Comparison of ENCODE assay signal across 8 mouse cellular contexts in genomic region chr7:130546791-130547484, GRCm38 (mm10). TPM values are rescaled to one million over a fixed set of nuclear protein-coding genes. Genes with fewer than 3 reads are reported as not detected.
DNase-seq lines count a peak whose midpoint lies in the region; ATAC-seq and TF ChIP-seq lines count a peak whose summit lies in the region.

No protein-coding gene starts in this region.

- H3K27ac ChIP-seq in bone marrow, adult 2 months (ENCODE audit: control insufficient read depth, insufficient read depth, low read depth, low read length, poor library complexity) = peak overlapping the region; percentile 98
- peak overlapping the region; percentile 99 for H3K27ac ChIP-seq in embryonic facial prominence, embryonic 15.5 days (replicated peaks)
- peak overlapping the region; percentile 99 for H3K27ac ChIP-seq in limb, embryonic 14.5 days (replicated peaks; ENCODE audit: low read depth, low read length)
- peak overlapping the region; percentile 91 for H3K27ac ChIP-seq in midbrain, postnatal 0 days (ENCODE audit: low read depth, low read length)

- peak; percentile 95 for DNase-seq in 416B (ENCODE audit: low read depth)
- peak; percentile 91 for DNase-seq in heart, adult 8-10 months (ENCODE audit: low spot score)
- peak; percentile 92 for DNase-seq in kidney, adult 9 months
- DNase-seq in limb, embryonic 14.5 days (ENCODE audit: low spot score) = peak; percentile 89
- DNase-seq in midbrain, postnatal 0 days (ENCODE audit: low spot score) = peak; percentile 94
- peak; percentile 87 to 93 for DNase-seq in spleen, postnatal 14 days (ENCODE audit: low spot score in 2 of 2)

- H3K4me1 ChIP-seq in bone marrow, adult 2 months (ENCODE audit: control insufficient read depth, insufficient read depth, low read length) = no peaks in the 10 kb centered on the region; the same call in 1 of the 2 replicates
- H3K4me1 ChIP-seq in embryonic facial prominence, embryonic 15.5 days = peaks cover 21% of the 10 kb centered on the region
- peaks cover 8% of the 10 kb centered on the region; the same call in 1 of the 2 replicates for H3K4me1 ChIP-seq in limb, embryonic 14.5 days (ENCODE audit: control insufficient read depth, insufficient read depth, low read length)
- peaks cover 5% of the 10 kb centered on the region; the same call in 1 of the 2 replicates for H3K4me1 ChIP-seq in midbrain, postnatal 0 days (ENCODE audit: insufficient read depth, low read length)

- WGBS in bone marrow, adult 2 months = under 1% methylated on average over 83 of the region's 84 CpGs
- WGBS in embryonic facial prominence, embryonic 15.5 days = under 1% methylated on average over 84 of the region's 84 CpGs
- WGBS in limb, embryonic 14.5 days = 2% methylated on average over 73 of the region's 84 CpGs
- WGBS in midbrain, postnatal 0 days = under 1% methylated on average over 70 of the region's 84 CpGs

- H3K4me3 ChIP-seq in bone marrow, adult 2 months (replicated peaks; ENCODE audit: control insufficient read depth, low read depth, low read length) = peak overlapping the region; percentile 97
- H3K4me3 ChIP-seq in embryonic facial prominence, embryonic 15.5 days (replicated peaks) = peak overlapping the region; percentile 98
- H3K4me3 ChIP-seq in limb, embryonic 14.5 days (replicated peaks; ENCODE audit: low read length) = peak overlapping the region; percentile 88
- peak overlapping the region; percentile 89 for H3K4me3 ChIP-seq in midbrain, postnatal 0 days (ENCODE audit: low read depth, low read length)

- peaks cover 32% of the 10 kb centered on the region for H3K36me3 ChIP-seq in embryonic facial prominence, embryonic 15.5 days
- H3K36me3 ChIP-seq in limb, embryonic 14.5 days (ENCODE audit: control insufficient read depth, insufficient read depth, low read length) = peaks cover 27% of the 10 kb centered on the region
- no peaks in the 10 kb centered on the region for H3K36me3 ChIP-seq in midbrain, postnatal 0 days (ENCODE audit: insufficient read depth, low read length)

- H3K9ac ChIP-seq in embryonic facial prominence, embryonic 15.5 days = peak overlapping the region; percentile 98
- peak overlapping the region; percentile 97 for H3K9ac ChIP-seq in limb, embryonic 14.5 days (ENCODE audit: low read depth, low read length, severe bottlenecking)
- H3K9ac ChIP-seq in midbrain, postnatal 0 days (replicated peaks; ENCODE audit: low read length, poor library complexity, severe bottlenecking) = peak overlapping the region; percentile 86

- no peaks in the 10 kb centered on the region for H3K27me3 ChIP-seq in embryonic facial prominence, embryonic 15.5 days
- no peaks in the 10 kb centered on the region for H3K27me3 ChIP-seq in limb, embryonic 14.5 days (ENCODE audit: control insufficient read depth, insufficient read depth, low read length)
- H3K27me3 ChIP-seq in midbrain, postnatal 0 days (ENCODE audit: insufficient read depth, low read length) = no peaks in the 10 kb centered on the region

- peak; percentile 67 for TF ChIP-seq POLR2A in bone marrow, adult 2 months (IDR thresholded peaks at IDR 0.05; ENCODE audit: borderline replicate concordance, control insufficient read depth, low read depth, low read length)
- TF ChIP-seq POLR2A in limb, embryonic 14.5 days (IDR thresholded peaks at IDR 0.05; ENCODE audit: borderline replicate concordance, extremely low read depth, insufficient read depth, insufficient read length) = peak; percentile 46; the same call in 1 of the 2 replicates

- H3K4me2 ChIP-seq in embryonic facial prominence, embryonic 15.5 days (replicated peaks) = peak overlapping the region; percentile 78
- peak overlapping the region; percentile 66 for H3K4me2 ChIP-seq in limb, embryonic 14.5 days (replicated peaks; ENCODE audit: low read depth, low read length, severe bottlenecking)
- H3K4me2 ChIP-seq in midbrain, postnatal 0 days (ENCODE audit: low read depth, low read length, poor library complexity, severe bottlenecking) = peak overlapping the region; percentile 51

- peak; percentile 89 for TF ChIP-seq CTCF in bone marrow, adult 2 months (IDR thresholded peaks at IDR 0.05; ENCODE audit: control insufficient read depth, insufficient read depth, low read length)
- peak; percentile 89 for TF ChIP-seq CTCF in midbrain, postnatal 0 days (IDR thresholded peaks at IDR 0.05)

- no peaks in the 10 kb centered on the region for H3K9me3 ChIP-seq in embryonic facial prominence, embryonic 15.5 days (replicated peaks)
- H3K9me3 ChIP-seq in limb, embryonic 14.5 days (ENCODE audit: control insufficient read depth, low read length) = no peaks in the 10 kb centered on the region; the same call in 1 of the 2 replicates
- no peaks in the 10 kb centered on the region for H3K9me3 ChIP-seq in midbrain, postnatal 0 days (ENCODE audit: low read length)

- peak; percentile 92 for ATAC-seq in embryonic facial prominence, embryonic 15.5 days (ENCODE audit: insufficient number of reproducible peaks, low FRiP score, low TSS enrichment, low read depth)
- peak; percentile 93 for ATAC-seq in limb, embryonic 14.5 days (ENCODE audit: low FRiP score, low read depth)
- peak; percentile 93 for ATAC-seq in midbrain, postnatal 0 days (ENCODE audit: low FRiP score)

RNA-seq across cellular contexts. Expression of gene Nsmce4a, which starts 26.0 kb away (rescaled TPM):
- polyA plus RNA-seq in bone marrow, adult 2 months (2011; ENCODE audit: insufficient read depth, insufficient read length, low replicate concordance, missing spikeins) = 63.4 and 84.2 TPM in 2 replicates
- polyA plus RNA-seq in embryonic facial prominence, embryonic 15.5 days (2015; fragmentation: Nextera tagmentation; extraction: Ambion mirVana) = 128 and 131 TPM in 2 replicates
- 10 to 100 TPM; 38.8 to 51.0 (median 43.0) TPM for total RNA-seq in heart, adult 8-10 months (2022)
- 73.1 and 88.8 TPM in 2 replicates for polyA plus RNA-seq in limb, embryonic 14.5 days (2012; rRNA removed)
- 163 and 164 TPM in 2 replicates for polyA plus RNA-seq in limb, embryonic 14.5 days (2014; fragmentation: Nextera tagmentation; extraction: Ambion mirVana)
- total RNA-seq in midbrain, postnatal 0 days (2014; rRNA removed) = 38.7 and 46.1 TPM in 2 replicates
- polyA plus RNA-seq in midbrain, postnatal 0 days (2015; fragmentation: Nextera tagmentation; extraction: Ambion mirVana) = 67.7 and 67.9 TPM in 2 replicates

RNA-seq across cellular contexts. Expression of gene Ate1, which starts 26.8 kb away (rescaled TPM):
- 11.9 and 13.7 TPM in 2 replicates for polyA plus RNA-seq in bone marrow, adult 2 months (2011; ENCODE audit: insufficient read depth, insufficient read length, low replicate concordance, missing spikeins)
- polyA plus RNA-seq in embryonic facial prominence, embryonic 15.5 days (2015; fragmentation: Nextera tagmentation; extraction: Ambion mirVana) = 57.4 and 59.7 TPM in 2 replicates
- total RNA-seq in heart, adult 8-10 months (2022) = 10 to 100 TPM; 31.2 to 46.0 (median 36.4) TPM
- polyA plus RNA-seq in limb, embryonic 14.5 days (2012; rRNA removed) = 12.8 and 12.9 TPM in 2 replicates
- 47.8 and 50.3 TPM in 2 replicates for polyA plus RNA-seq in limb, embryonic 14.5 days (2014; fragmentation: Nextera tagmentation; extraction: Ambion mirVana)
- total RNA-seq in midbrain, postnatal 0 days (2014; rRNA removed) = 47.4 and 60.5 TPM in 2 replicates
- 101 and 129 TPM in 2 replicates for polyA plus RNA-seq in midbrain, postnatal 0 days (2015; fragmentation: Nextera tagmentation; extraction: Ambion mirVana)

RNA-seq across cellular contexts. Expression of gene Tacc2, which starts 30.3 kb away (rescaled TPM):
- 4.4 and 12.0 TPM in 2 replicates for polyA plus RNA-seq in bone marrow, adult 2 months (2011; ENCODE audit: insufficient read depth, insufficient read length, low replicate concordance, missing spikeins)
- polyA plus RNA-seq in embryonic facial prominence, embryonic 15.5 days (2015; fragmentation: Nextera tagmentation; extraction: Ambion mirVana) = 39.7 and 46.0 TPM in 2 replicates
- total RNA-seq in heart, adult 8-10 months (2022) = 100 to 1,000 TPM; 403 to 491 (median 419) TPM
- 47.3 and 49.1 TPM in 2 replicates for polyA plus RNA-seq in limb, embryonic 14.5 days (2012; rRNA removed)
- polyA plus RNA-seq in limb, embryonic 14.5 days (2014; fragmentation: Nextera tagmentation; extraction: Ambion mirVana) = 38.2 and 39.8 TPM in 2 replicates
- total RNA-seq in midbrain, postnatal 0 days (2014; rRNA removed) = 49.9 and 54.8 TPM in 2 replicates
- polyA plus RNA-seq in midbrain, postnatal 0 days (2015; fragmentation: Nextera tagmentation; extraction: Ambion mirVana) = 52.4 and 55.9 TPM in 2 replicates

Comparison
In these comparisons a context has a peak if more than half of its experiments do, and no peak if none do; other contexts are left out.
1. Peak in every context shown above with its lines: DNase-seq, ATAC-seq, H3K4me3 ChIP-seq and H3K27ac ChIP-seq.